Mouse (Mus musculus) erythroblast, embryonic 14.5 days (primary cell): ENCODE data around the gene Frat2.

Experiments
- GATA1 ChIP-seq: IDR thresholded peaks from 2 replicates; pipeline ENCODE4 v1.6.1; 2012; ENCODE audit warnings: low read length, inconsistent platforms, mixed read lengths
- TAL1 ChIP-seq: IDR thresholded peaks from 3 replicates; pipeline ENCODE4 v1.6.1; 2012; ENCODE audit warnings: low read length, inconsistent platforms, mixed read lengths

- TF ChIP-seq GATA1 (no peak), TAL1 (no peak)
Observed at GRCm38 (mm10) chr19:41812525-41812924, 35.4 kb downstream of the Frat2 start.
